Mouse (Mus musculus) lung, adult 2 months (tissue): ENCODE results near the gene Lnpep.

Source experiments
- CTCF ChIP-seq: fragments of 200-500 bp; IDR thresholded peaks from 2 replicates; pipeline ENCODE4 v1.5.1; 2011; ENCODE audit warnings: mild to moderate bottlenecking, low read length, control low read depth; ENCODE audit not compliant: insufficient read depth
- POLR2A ChIP-seq: fragments of 200-500 bp; IDR thresholded peaks from 2 replicates; pipeline ENCODE4 v1.6.1; 2011; ENCODE audit warnings: low read depth, mild to moderate bottlenecking, control low read depth, low read length, borderline replicate concordance; ENCODE audit errors: extremely low read depth

DNA sequence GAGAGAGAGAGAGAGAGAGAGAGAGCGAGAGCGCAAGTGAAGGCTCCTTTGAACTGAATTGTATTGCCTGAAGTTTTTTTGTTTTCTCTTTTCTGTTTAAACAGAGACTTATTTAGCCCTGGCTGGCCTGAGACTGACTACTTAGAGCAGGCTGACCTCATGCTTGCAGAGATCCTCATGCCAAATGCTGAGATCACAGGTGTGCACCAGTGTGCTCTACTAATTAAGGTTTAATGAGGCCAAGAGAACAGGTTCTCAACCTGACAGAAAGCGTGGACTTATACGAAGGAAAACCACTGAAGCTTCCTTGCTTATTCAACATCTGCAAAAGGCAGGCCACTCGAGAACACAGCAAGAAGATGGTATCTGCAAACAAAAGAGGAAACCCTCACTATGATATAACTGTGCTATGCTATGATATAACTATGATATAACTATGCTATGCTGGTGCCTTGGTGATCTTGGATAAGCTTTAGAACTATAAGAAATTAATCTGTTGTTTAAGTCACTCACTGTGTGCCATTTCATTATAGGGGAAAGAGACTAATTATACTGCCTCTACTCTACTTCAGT is 16.3 kb downstream of the Lnpep start:
- no peak for TF ChIP-seq CTCF
- TF ChIP-seq POLR2A = no peak
